Mouse (Mus musculus) lung, adult 2 months (tissue): ENCODE measurements around the gene Wfdc5.

Source experiments
- CTCF ChIP-seq: fragments of 200-500 bp; IDR thresholded peaks from 2 replicates; pipeline ENCODE4 v1.5.1; 2011; ENCODE audit warnings: mild to moderate bottlenecking, low read length, control low read depth; ENCODE audit not compliant: insufficient read depth
- POLR2A ChIP-seq: fragments of 200-500 bp; IDR thresholded peaks from 2 replicates; pipeline ENCODE4 v1.6.1; 2011; ENCODE audit warnings: low read depth, mild to moderate bottlenecking, control low read depth, low read length, borderline replicate concordance; ENCODE audit errors: extremely low read depth

- TF ChIP-seq CTCF (no peak), POLR2A (no peak)
Measured at GRCm38 (mm10) chr2:164167752-164168570, 14.6 kb downstream of the Wfdc5 start.
